In the genomic region with DNA sequence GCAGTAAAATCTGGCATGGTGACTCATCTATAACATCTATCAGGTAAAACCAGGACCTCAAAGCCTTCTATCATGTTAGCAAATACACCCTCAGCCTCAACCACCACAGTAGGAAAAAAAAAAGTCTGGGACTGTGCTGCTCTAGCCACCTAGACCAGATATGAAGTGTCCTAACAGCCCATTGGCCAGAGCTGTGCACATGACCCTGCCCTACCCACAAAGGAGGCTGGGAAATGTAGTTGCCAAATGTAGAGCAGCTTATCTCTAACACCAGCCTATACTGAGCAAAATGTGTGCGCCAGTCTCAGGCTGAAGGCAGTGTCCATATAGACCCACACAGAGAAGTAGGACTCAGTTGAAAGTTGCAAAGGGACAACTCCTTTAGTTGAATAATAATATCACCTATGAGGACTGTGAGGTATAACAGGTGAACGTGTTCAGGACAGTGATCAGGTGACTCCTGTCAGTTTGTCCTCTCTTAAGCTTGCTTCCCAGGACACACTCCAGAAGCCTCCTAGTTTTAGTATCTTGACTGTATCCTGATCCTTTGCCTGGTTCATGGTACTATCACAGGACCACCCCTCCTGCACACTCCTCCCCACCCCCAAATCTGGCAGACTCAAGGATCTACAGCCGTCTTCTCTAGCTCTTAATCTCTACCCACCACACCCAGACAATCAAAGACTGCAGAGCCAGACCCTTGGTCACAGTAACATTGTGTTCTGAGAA, we compare ENCODE assay signal across 10 mouse cellular contexts. TPM values are rescaled to one million over a fixed set of nuclear protein-coding genes. Genes with fewer than 3 reads are reported as not detected.
A peak's percentile ranks its signal among the peaks of the same experiment; 100 is the strongest.
DNase-seq lines count a peak whose midpoint lies in the region; ATAC-seq and TF ChIP-seq lines count a peak whose summit lies in the region.
"Had no signal": no experiment of that assay in that cellular context is flagged by ENCODE, and none has a peak within 500 bp of the region (broad histone marks: within the 10 kb centered on the region; RNA-seq: fewer than 3 reads in every experiment).

No protein-coding gene starts in this region.

- H3K4me1 ChIP-seq in ES-E14 (ENCODE audit: control insufficient read depth in 2 of 2, insufficient read depth in 2 of 2, low read length in 2 of 2, poor library complexity in 1 of 2) = peaks cover 6 to 16% of the 10 kb centered on the region in 2 experiments; a peak in 3 of 4 replicates
- H3K4me1 ChIP-seq in forebrain, embryonic 13.5 days = peaks cover 4% of the 10 kb centered on the region; the same call in 1 of the 2 replicates

- in situ Hi-C loops in ES-E14 (cut with MboI; ENCODE audit: low sequenced_read_pairs in 2 of 2, unreplicated experiment in 2 of 2) = no loop called here

- H3K27me3 ChIP-seq in forebrain, embryonic 13.5 days = peaks cover 41% of the 10 kb centered on the region

- peaks cover 5% of the 10 kb centered on the region; the same call in 1 of the 2 replicates for H3K36me3 ChIP-seq in ES-E14 (ENCODE audit: control insufficient read depth, insufficient read depth, low read length, poor library complexity, severe bottlenecking)
- H3K36me3 ChIP-seq in forebrain, embryonic 13.5 days (ENCODE audit: poor library complexity, severe bottlenecking) = no peaks in the 10 kb centered on the region
- H3K36me3 ChIP-seq: embryonic facial prominence, embryonic 15.5 days had no signal

- H3K9ac ChIP-seq in ES-E14 (ENCODE audit: insufficient read depth, low read depth, low read length, poor library complexity, severe bottlenecking) = no peak overlapping the region
- H3K9ac ChIP-seq in forebrain, embryonic 13.5 days = no peak overlapping the region
- H3K9ac ChIP-seq: embryonic facial prominence, embryonic 15.5 days had no signal

- DNase-seq in ES-E14 (ENCODE audit: low read depth, low spot score) = no peak
- DNase-seq in brain, adult 2 months (ENCODE audit: low read depth, low spot score) = peak; percentile 78
- peak; percentile 42 to 51 for DNase-seq in layer of hippocampus, adult 2 months (ENCODE audit: low spot score in 2 of 2)
- DNase-seq in lung, postnatal 10 days = peak; percentile 59
- peak; percentile 49 for DNase-seq in retina, embryonic 14.5 days (ENCODE audit: low spot score)
- peak; percentile 27 to 39 for DNase-seq in thymus, postnatal 36 days

- no peaks in the 10 kb centered on the region for H3K9me3 ChIP-seq in ES-E14 (ENCODE audit: control insufficient read depth, insufficient read depth, low read depth, low read length)
- no peaks in the 10 kb centered on the region for H3K9me3 ChIP-seq in forebrain, embryonic 13.5 days (replicated peaks)
- H3K9me3 ChIP-seq: embryonic facial prominence, embryonic 15.5 days had no signal

- peak; percentile 97 for ATAC-seq in forebrain, embryonic 13.5 days
- peak; percentile 88 to 96 for ATAC-seq in hematopoietic stem cell, adult 5-6 weeks (replicated peaks in 1 of 2; ENCODE audit: insufficient read depth in 1 of 2, low FRiP score in 2 of 2, low TSS enrichment in 1 of 2, low read depth in 1 of 2, poor library complexity in 2 of 2, severe bottlenecking in 2 of 2)

- H3K4me3 ChIP-seq in ES-E14 (ENCODE audit: insufficient read depth in 1 of 2, low read depth in 1 of 2, low read length in 2 of 2, poor library complexity in 1 of 2, severe bottlenecking in 1 of 2) = no peak overlapping the region
- H3K4me3 ChIP-seq in forebrain, embryonic 13.5 days = no peak overlapping the region
- no peak overlapping the region for H3K4me3 ChIP-seq in layer of hippocampus, adult 2 months
- H3K4me3 ChIP-seq: embryonic facial prominence, embryonic 15.5 days had no signal

- 61% methylated on average over 3 of the region's 3 CpGs for WGBS in forebrain, embryonic 13.5 days

- H3K27ac ChIP-seq in ES-E14 (ENCODE audit: insufficient read depth, low read depth, low read length, poor library complexity, severe bottlenecking) = no peak overlapping the region
- no peak overlapping the region for H3K27ac ChIP-seq in forebrain, embryonic 13.5 days
- H3K27ac ChIP-seq in layer of hippocampus, adult 2 months = no peak overlapping the region
- H3K27ac ChIP-seq: embryonic facial prominence, embryonic 15.5 days had no signal

- TF ChIP-seq CTCF in layer of hippocampus, adult 2 months (conservative IDR thresholded peaks at IDR 0.05) = no peak

- no peak overlapping the region for H3K4me2 ChIP-seq in forebrain, embryonic 13.5 days
- H3K4me2 ChIP-seq: embryonic facial prominence, embryonic 15.5 days had no signal

TF ChIP-seq in ES-E14, 5 proteins besides CTCF, POLR2A, EP300 and RAD21:
- no peak for TF ChIP-seq ZNF384 (IDR thresholded peaks at IDR 0.05; ENCODE audit: low read depth, low read length)
- no peak for TF ChIP-seq MAFK (IDR thresholded peaks at IDR 0.05; ENCODE audit: insufficient read depth, low read depth, low read length)
- peak; percentile 91 for TF ChIP-seq HCFC1 (IDR thresholded peaks at IDR 0.05; ENCODE audit: borderline replicate concordance, insufficient read depth, low read length)
- no peak for TF ChIP-seq ZC3H11A (IDR thresholded peaks at IDR 0.05; ENCODE audit: borderline replicate concordance, low read depth, low read length)
- TF ChIP-seq CHD2 (IDR thresholded peaks at IDR 0.05; ENCODE audit: low read depth, low read length) = peak; percentile 52; the same call in 1 of the 2 replicates

RNA-seq across cellular contexts. Expression of a gene that starts 3.1 kb away (rescaled TPM):
- total RNA-seq in ES-E14 (2012; rRNA removed) = 495 and 1,395 TPM in 2 replicates
- 4.1 and 9.5 TPM in 2 replicates for polyA plus RNA-seq in forebrain, embryonic 13.5 days (2015; fragmentation: Nextera tagmentation; extraction: Ambion mirVana)
- total RNA-seq in hematopoietic stem cell, adult 5-6 weeks (2017) = not detected in 2 replicates
- 1 to 10 TPM; 1.3 to 2.2 TPM for total RNA-seq in layer of hippocampus, adult 2 months (2021)
- polyA plus RNA-seq: spleen, adult 2 months had no signal

RNA-seq across cellular contexts. Expression of a gene that starts 26.6 kb away (rescaled TPM):
- total RNA-seq in ES-E14 (2012; rRNA removed) = 14.7 and 17.9 TPM in 2 replicates
- 35.6 and 37.7 TPM in 2 replicates for polyA plus RNA-seq in forebrain, embryonic 13.5 days (2015; fragmentation: Nextera tagmentation; extraction: Ambion mirVana)
- total RNA-seq in hematopoietic stem cell, adult 5-6 weeks (2017) = 15.8 and 28.8 TPM in 2 replicates
- total RNA-seq in layer of hippocampus, adult 2 months (2021) = 10 to 100 TPM; 42.8 to 44.1 TPM

RNA-seq across cellular contexts. Expression of a gene that starts 57.5 kb away (rescaled TPM):
- 66.4 and 83.2 TPM in 2 replicates for total RNA-seq in ES-E14 (2012; rRNA removed)
- polyA plus RNA-seq in forebrain, embryonic 13.5 days (2015; fragmentation: Nextera tagmentation; extraction: Ambion mirVana) = 65.7 and 73.5 TPM in 2 replicates
- 46.5 and 62.4 TPM in 2 replicates for total RNA-seq in hematopoietic stem cell, adult 5-6 weeks (2017)
- 10 to 100 TPM; 49.5 to 51.8 TPM for total RNA-seq in layer of hippocampus, adult 2 months (2021)

Comparison
In these comparisons a context has a peak if more than half of its experiments do, and no peak if none do; other contexts are left out.
1. RNA of a gene that starts 3.1 kb away (total RNA-seq): 495 to 1,395 TPM in ES-E14; 1.3 to 2.2 TPM in layer of hippocampus, adult 2 months and not detected in hematopoietic stem cell, adult 5-6 weeks; every median in the first group is over 100 times any median in the second.